Mouse (Mus musculus) C2C12 (cell line): ENCODE data around the gene Snx17. TPM values are rescaled to one million over a fixed set of nuclear protein-coding genes. Genes with fewer than 3 reads are reported as not detected.

Experiments used
- H3K27me3 ChIP-seq: one replicate; pipeline ENCODE4 v1.6.1; 2011; ENCODE audit not compliant: control insufficient read depth, insufficient read depth, insufficient read length
- H3K36me3 ChIP-seq: one replicate; pipeline ENCODE4 v1.6.1; 2011; ENCODE audit not compliant: control insufficient read depth, insufficient read depth
- H3K4me3 ChIP-seq: one replicate; pipeline ENCODE4 v1.5.1; 2011; ENCODE audit warnings: mild to moderate bottlenecking, control low read depth; ENCODE audit not compliant: poor library complexity, insufficient read depth, severe bottlenecking
- H3K79me2 ChIP-seq: one replicate; pipeline ENCODE4 v1.6.1; 2011; ENCODE audit not compliant: control insufficient read depth, insufficient read depth
- H3K79me3 ChIP-seq: one replicate; pipeline ENCODE4 v1.6.1; 2011; ENCODE audit warnings: low read depth, control low read depth
- H3ac ChIP-seq: one replicate; pipeline ENCODE3; 2011; ENCODE audit warnings: low read depth; ENCODE audit not compliant: control insufficient read depth, insufficient read length
- CEBPB ChIP-seq: IDR thresholded peaks from one replicate; pipeline ENCODE4 v1.6.1; 2011; ENCODE audit warnings: low read depth, mild to moderate bottlenecking, control low read depth, moderate library complexity
- CTCF ChIP-seq: IDR thresholded peaks from one replicate; pipeline ENCODE4 v1.5.1; 2011; ENCODE audit not compliant: control insufficient read depth, insufficient read depth, insufficient read length
- FOSL1 ChIP-seq: IDR thresholded peaks from one replicate; pipeline ENCODE4 v1.8.0; 2011; ENCODE audit warnings: mild to moderate bottlenecking, low read length; ENCODE audit not compliant: poor library complexity, insufficient read depth, severe bottlenecking
- MAX ChIP-seq: IDR thresholded peaks from one replicate; pipeline ENCODE4 v1.6.1; 2011; ENCODE audit warnings: mild to moderate bottlenecking, control low read depth
- MYOD1 ChIP-seq: IDR thresholded peaks from one replicate; pipeline ENCODE4 v1.6.1; 2011; ENCODE audit warnings: low read depth; ENCODE audit not compliant: control insufficient read depth, insufficient read length
- MYOG ChIP-seq: IDR thresholded peaks from one replicate; pipeline ENCODE4 v1.6.1; 2011; ENCODE audit not compliant: control insufficient read depth, insufficient read length; ENCODE audit errors: extremely low read depth
- USF1 ChIP-seq: IDR thresholded peaks from one replicate; pipeline ENCODE4 v1.6.1; 2011; ENCODE audit warnings: low read depth, mild to moderate bottlenecking, control low read depth, moderate library complexity
- polyA plus RNA-seq: library from polyadenylated mRNA; unstranded; fragments of >200 nt; fragmentation: generic; extraction: Trizol; gene quantifications from one replicate; pipeline ENCODE4 v1.2.1, GENCODE M21; 2012; ENCODE audit warnings: missing spikeins

The Snx17 gene
- polyA plus RNA-seq, 1 experiment, result 115 TPM

GRCm38 (mm10) chr5:31162462-31162861, 30.6 kb upstream of the Snx17 start:
- no peaks in the 10 kb centered on the region for H3K27me3 ChIP-seq
- peaks cover 96% of the 10 kb centered on the region for H3K36me3 ChIP-seq
- H3K79me2 ChIP-seq, result no peaks in the 10 kb centered on the region
- no peak overlapping the region for H3ac ChIP-seq
- no peaks in the 10 kb centered on the region for H3K79me3 ChIP-seq
- TF ChIP-seq CEBPB, result no peak
- TF ChIP-seq FOSL1, result no peak
- TF ChIP-seq MYOD1, result no peak
- TF ChIP-seq USF1, result no peak
- no peak for TF ChIP-seq MAX
- TF ChIP-seq CTCF, result no peak
- TF ChIP-seq MYOG, result no peak
- H3K4me3 ChIP-seq, result no peak overlapping the region

GRCm38 (mm10) chr5:31164878-31165277, 28.1 kb upstream of the Snx17 start:
- Histone ChIP-seq H3K79me2 (no peaks in the 10 kb centered on the region), H3K27me3 (no peaks in the 10 kb centered on the region), H3K79me3 (no peaks in the 10 kb centered on the region), H3K4me3 (no peak overlapping the region), H3ac (no peak overlapping the region), H3K36me3 (peaks cover 93% of the 10 kb centered on the region)
- TF ChIP-seq FOSL1 (no peak), CEBPB (no peak), MYOG (no peak), USF1 (no peak), MAX (no peak), MYOD1 (no peak), CTCF (no peak)

DNA sequence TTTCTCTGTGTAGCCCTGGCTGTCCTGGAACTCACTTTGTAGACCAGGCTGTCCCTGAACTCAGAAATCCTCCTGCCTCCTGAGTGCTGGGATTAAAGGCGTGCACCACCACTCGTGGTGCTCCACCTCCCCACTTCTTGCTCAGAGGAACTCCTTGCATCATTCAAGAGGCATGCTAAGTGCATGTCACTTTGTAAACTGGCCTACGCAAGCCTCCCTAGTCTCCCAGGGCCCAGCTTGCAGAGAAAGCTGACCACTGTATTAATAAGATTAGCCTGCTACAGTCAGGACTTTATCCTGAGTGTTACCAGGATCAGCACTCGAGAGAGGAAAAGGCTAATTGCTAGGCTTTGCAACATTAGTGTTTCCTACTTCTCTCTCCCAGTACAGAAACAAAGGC, 24.4 kb upstream of the Snx17 start:
- no peak overlapping the region for H3K4me3 ChIP-seq

GRCm38 (mm10) chr5:31179301-31179765, 13.7 kb upstream of the Snx17 start:
- Histone ChIP-seq H3K27me3 (no peaks in the 10 kb centered on the region), H3K79me2 (peaks cover 69% of the 10 kb centered on the region), H3K79me3 (peaks cover 60% of the 10 kb centered on the region), H3ac (peak overlapping the region; percentile 67), H3K36me3 (peaks cover 17% of the 10 kb centered on the region), H3K4me3 (peak overlapping the region; percentile 98)
- TF ChIP-seq USF1, result no peak
- TF ChIP-seq MAX, result no peak
- TF ChIP-seq CTCF, result no peak
- no peak for TF ChIP-seq FOSL1
- no peak for TF ChIP-seq CEBPB
- no peak for TF ChIP-seq MYOD1
- TF ChIP-seq MYOG, result no peak

More for the DNA sequence above, 24.4 kb upstream of the Snx17 start:
- peaks cover under 1% of the 10 kb centered on the region for H3K79me2 ChIP-seq
- H3ac ChIP-seq, result no peak overlapping the region
- no peaks in the 10 kb centered on the region for H3K27me3 ChIP-seq
- H3K79me3 ChIP-seq, result no peaks in the 10 kb centered on the region
- H3K36me3 ChIP-seq, result peaks cover 93% of the 10 kb centered on the region
- TF ChIP-seq CEBPB, result no peak
- TF ChIP-seq MYOD1, result no peak
- TF ChIP-seq USF1, result no peak
- no peak for TF ChIP-seq MYOG
- no peak for TF ChIP-seq MAX
- no peak for TF ChIP-seq CTCF
- no peak for TF ChIP-seq FOSL1

DNA sequence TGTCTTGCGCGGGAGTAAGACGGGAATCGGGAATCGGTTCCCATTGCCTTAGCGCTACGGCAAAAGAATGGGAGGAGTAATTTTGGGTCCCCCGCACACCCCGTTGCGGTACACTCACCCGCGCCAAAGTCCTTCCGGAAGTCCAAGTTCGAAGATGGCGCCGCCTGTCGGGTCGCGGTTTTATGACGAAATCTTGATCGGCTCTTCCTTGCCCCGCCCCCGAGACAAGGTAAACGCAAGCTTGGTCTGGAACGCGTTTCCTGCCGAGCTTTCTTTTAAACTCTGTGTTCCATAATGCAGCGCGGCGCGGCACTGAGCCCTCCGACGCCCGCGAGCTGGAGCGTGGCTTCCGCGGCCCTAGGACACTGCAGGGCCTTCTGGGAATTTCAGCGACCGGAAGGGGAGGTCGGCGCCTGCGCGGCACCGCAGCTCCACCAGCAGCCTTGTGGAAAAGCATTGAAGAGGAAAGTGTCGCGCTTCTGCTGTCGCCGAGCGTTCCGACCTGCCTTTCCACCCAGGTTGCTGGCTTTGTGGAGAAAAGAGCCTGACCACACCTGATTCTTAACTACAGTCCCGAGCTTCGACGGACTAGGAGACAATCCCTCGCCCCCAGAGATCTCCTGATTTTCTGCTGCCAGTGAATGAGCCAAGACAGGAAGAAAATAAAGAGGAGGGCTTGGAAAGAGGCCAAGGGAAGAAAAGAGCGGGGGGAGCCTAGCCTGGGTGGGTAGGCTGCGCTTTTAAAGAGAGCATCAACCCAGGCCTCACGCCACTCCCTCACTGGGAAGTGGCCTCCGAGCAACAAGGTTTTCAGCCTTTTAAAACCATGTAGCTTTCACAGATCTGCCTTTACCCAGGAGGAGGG, 13.0 kb upstream of the Snx17 start, which contains the start of the genes Gm29609 and Gtf3c2:
TSS of gene Gm29609 (minus strand) at position 146 of the 865 bp plus-strand sequence.
TSS of gene Gtf3c2 (minus strand) at position 379 of the 865 bp plus-strand sequence.
- H3K79me2 ChIP-seq, result peaks cover 63% of the 10 kb centered on the region
- no peaks in the 10 kb centered on the region for H3K27me3 ChIP-seq
- TF ChIP-seq CTCF, result no peak
- no peak for TF ChIP-seq USF1
- no peak for TF ChIP-seq FOSL1
- TF ChIP-seq CEBPB, result no peak
- TF ChIP-seq MAX, result no peak
- TF ChIP-seq MYOG, result no peak
- TF ChIP-seq MYOD1, result no peak
- H3K36me3 ChIP-seq, result peaks cover 11% of the 10 kb centered on the region
- H3K79me3 ChIP-seq, result peaks cover 53% of the 10 kb centered on the region
- H3K4me3 ChIP-seq, result peak within 1 kb of the TSS; percentile 98
- peak within 1 kb of the TSS; percentile 67 for H3ac ChIP-seq
